Mouse (Mus musculus) retina, postnatal 7 days (tissue): ENCODE results near the gene Fam69b.
"Not testable (repeated sequence)": the region's sequence is repeated elsewhere in the genome, so short reads cannot be mapped to it uniquely, and the experiment has no call there.

ENCODE experiments used
- DNase-seq: peaks from one replicate; pipeline ENCODE4 v3.0.0-alpha.2; 2012; ENCODE audit warnings: low read depth, low spot score

The Fam69b gene

GRCm38 (mm10) chr2:26661768-26662508 is 33.7 kb downstream of the Fam69b start:
- DNase-seq = no peak

GRCm38 (mm10) chr2:26662509-26662882 is 34.2 kb downstream of the Fam69b start:
- DNase-seq = no peak

DNA sequence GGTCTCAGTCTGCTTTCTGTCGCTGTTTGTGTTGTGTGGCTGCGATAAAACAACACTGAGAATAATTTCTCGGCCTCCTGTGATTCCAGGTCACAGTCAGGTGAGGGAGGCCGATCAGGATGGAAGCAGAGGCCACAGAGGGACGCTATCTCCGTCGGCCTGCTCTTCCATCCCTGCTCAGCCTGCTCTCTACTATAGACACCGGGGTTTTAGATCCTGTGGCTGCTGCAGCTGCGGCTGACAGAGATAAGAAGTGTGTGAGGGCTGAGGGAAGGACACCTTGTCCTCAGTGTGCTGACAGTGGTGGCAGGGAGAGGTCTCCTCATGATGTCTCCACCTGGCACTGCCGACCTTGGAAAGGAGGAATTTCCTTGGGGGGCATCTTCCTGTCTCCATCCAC is 34.9 kb downstream of the Fam69b start:
- no peak for DNase-seq

DNA sequence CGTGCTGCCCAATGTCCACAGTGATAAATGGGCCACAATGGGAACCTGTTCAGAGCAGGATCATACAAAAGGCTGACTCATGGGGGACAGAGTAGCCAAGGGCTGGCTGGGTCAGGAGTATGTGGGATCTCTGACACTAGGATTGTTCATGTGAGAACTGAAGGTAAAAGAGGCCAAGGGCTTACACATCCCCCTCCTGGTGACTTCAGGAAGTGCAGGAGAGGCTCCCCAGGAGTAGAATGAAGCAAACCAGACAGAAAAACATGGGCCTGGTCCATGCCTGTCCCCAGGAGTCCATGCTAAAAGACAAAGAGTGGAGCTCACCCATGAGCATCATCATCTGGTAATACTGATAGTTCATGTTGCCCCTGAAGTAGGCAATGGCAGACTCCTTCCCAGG is 35.3 kb downstream of the Fam69b start:
- not testable (repeated sequence) for DNase-seq

- no peak for DNase-seq
These were observed 40.5 kb downstream of the Fam69b start for GRCm38 (mm10) chr2:26668746-26669145.

DNA sequence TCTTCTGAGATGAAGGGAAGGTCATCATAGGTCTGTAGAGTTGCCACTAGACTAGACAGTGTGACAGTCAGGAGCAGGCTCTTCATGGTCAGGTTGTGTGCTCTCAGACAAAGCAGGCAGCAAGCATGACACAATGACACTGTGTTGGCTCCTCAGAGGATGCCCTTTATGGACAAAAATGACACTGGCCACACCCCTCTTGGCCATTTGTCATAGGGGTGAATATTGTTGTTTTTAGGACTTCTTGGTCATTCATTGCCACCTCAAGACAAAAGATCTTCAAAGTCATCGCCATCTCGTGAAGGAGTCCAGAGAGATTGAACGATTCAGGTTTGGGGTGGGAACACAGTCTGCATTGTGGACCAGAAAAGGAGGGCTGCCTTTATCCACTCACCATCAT is 42.9 kb downstream of the Fam69b start, which contains the start of gene Lcn4:
TSS of gene Lcn4 (minus strand) at position 101 of the 400 bp plus-strand sequence.
- no peak for DNase-seq
